Mouse (Mus musculus) midbrain, embryonic 15.5 days (tissue): ENCODE results near the gene Bcl2. TPM values are rescaled to one million over a fixed set of nuclear protein-coding genes. Genes with fewer than 3 reads are reported as not detected.

Source experiments
- ATAC-seq: fragments of 200-750 bp; cut with Nextera tagmentation; replicated peaks from 2 replicates; pipeline ENCODE4 v1.8.0; 2017; ENCODE audit warnings: moderate TSS enrichment
- H3K27ac ChIP-seq: fragments of 300-500 bp; sonication (generic); 2 replicates; pipeline ENCODE4 v1.5.1; 2015; ENCODE audit warnings: mild to moderate bottlenecking, inconsistent platforms
- H3K27me3 ChIP-seq: fragments of 300-500 bp; sonication (generic); replicated peaks from 2 replicates; pipeline ENCODE4 v1.6.1; 2015; ENCODE audit warnings: inconsistent platforms
- H3K36me3 ChIP-seq: fragments of 300-500 bp; sonication (generic); replicated peaks from 2 replicates; pipeline ENCODE4 v1.6.1; 2015; ENCODE audit warnings: inconsistent platforms
- H3K4me1 ChIP-seq: fragments of 300-500 bp; sonication (generic); 2 replicates; pipeline ENCODE4 v1.6.1; 2015; ENCODE audit warnings: inconsistent platforms
- H3K4me2 ChIP-seq: fragments of 300-500 bp; sonication (generic); 2 replicates; pipeline ENCODE4 v1.6.1; 2015; ENCODE audit warnings: inconsistent platforms, mild to moderate bottlenecking, moderate library complexity
- H3K4me3 ChIP-seq: fragments of 300-500 bp; sonication (generic); 2 replicates; pipeline ENCODE4 v1.5.1; 2015; ENCODE audit warnings: mild to moderate bottlenecking, inconsistent platforms
- H3K9ac ChIP-seq: fragments of 300-500 bp; sonication (generic); 2 replicates; pipeline ENCODE4 v1.6.1; 2015; ENCODE audit warnings: mild to moderate bottlenecking, inconsistent platforms
- H3K9me3 ChIP-seq: fragments of 300-500 bp; sonication (generic); 2 replicates; pipeline ENCODE4 v1.6.1; 2016; ENCODE audit warnings: inconsistent platforms
- WGBS: fragments of 180-500 bp; shearing (Covaris S2); methylation state at CpG from one replicate; pipeline ENCODE4 v1.1.7; 2015; ENCODE audit warnings: mixed read lengths; 5-methylcytosine and 5-hydroxymethylcytosine counted together
- polyA plus RNA-seq: library from polyadenylated mRNA; unstranded; fragments of >200 nt; fragmentation: Nextera tagmentation; extraction: Ambion mirVana; gene quantifications from 2 replicates; pipeline ENCODE4 v1.2.1, GENCODE M21; 2015

Bcl2 gene
- polyA plus RNA-seq, 1 experiment from 2014 or later = 15.6 TPM

DNA sequence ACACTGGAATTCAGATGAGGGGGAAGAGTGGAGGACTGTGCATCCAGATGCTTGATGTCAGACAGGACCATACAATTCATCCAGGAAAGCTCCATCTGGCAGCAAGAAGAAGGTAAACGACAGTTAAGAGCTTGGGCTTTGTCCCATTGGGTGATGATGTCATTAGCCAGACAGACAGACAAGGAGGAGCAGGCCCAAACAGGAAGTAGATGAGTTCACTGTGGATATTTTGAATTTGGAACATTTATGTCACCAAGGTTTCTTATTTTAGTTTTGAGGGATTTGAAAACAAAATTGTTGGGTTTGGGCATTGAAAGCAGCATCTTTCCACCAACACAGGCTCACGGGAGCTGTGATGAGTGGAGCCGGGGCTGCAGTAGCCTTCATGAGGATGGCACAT is 29.5 kb downstream of the Bcl2 start:
- no peak for ATAC-seq
- Histone ChIP-seq H3K4me3 (no peak overlapping the region), H3K4me2 (no peak overlapping the region), H3K27me3 (no peaks in the 10 kb centered on the region), H3K9ac (no peak overlapping the region), H3K9me3 (no peaks in the 10 kb centered on the region), H3K36me3 (no peaks in the 10 kb centered on the region), H3K27ac (no peak overlapping the region), H3K4me1 (no peaks in the 10 kb centered on the region)
- 83% methylated on average over 3 of the region's 3 CpGs for WGBS

DNA sequence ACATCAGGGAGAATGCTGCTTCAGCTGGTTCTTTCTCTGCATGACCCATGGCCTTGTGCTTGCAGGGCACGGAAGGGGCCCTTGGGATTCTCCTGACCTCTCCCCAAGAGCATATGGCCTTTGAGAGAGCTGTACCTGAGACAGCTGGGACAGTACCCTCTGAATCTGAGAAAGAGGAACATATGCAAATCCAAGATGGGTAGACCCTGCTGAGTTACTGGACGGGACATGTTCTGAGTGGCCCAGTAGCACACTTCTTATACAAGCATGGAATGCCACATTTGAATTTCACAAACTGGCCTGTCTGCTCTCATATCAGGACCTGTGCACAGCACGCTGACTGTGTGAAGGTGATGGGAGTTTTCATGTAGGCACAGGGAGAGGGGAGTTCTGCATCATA is 31.2 kb downstream of the Bcl2 start:
- WGBS = 84% methylated on average over 3 of the region's 3 CpGs

DNA sequence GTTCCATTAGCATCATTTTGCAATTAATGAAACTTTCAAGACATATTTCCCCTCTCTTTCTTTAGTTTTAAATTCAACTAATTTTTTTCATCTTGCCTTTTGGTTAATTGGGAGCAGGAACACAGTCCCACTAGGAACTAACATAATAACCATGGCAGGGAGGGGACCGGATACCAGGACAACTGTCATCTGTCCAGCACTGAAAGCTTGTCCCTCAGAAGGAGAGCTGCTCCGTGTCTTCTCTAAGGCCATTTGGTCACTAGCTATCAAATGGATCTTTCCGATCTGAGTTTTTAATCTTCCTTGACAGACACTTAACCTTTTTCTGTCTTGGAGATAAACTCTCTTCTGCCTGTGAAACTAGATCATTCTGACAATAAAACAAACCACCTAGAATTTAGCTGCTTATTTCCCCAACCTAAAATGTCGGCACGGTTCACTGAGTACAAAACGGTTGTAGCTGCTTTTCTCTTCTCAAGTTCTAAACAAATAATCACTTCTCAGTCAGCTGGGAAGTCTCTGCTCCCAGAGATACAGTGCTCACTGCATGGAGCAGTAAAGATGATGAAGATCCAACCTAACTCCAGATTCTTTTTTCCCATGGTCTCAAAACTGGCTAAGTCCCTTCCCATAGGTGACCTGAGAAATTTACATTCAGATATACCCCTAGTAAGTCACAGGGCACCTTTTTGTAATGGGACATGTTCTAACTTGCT is 34.1 kb downstream of the Bcl2 start:
- no peaks in the 10 kb centered on the region for H3K9me3 ChIP-seq
- no peaks in the 10 kb centered on the region for H3K4me1 ChIP-seq
- no peak overlapping the region for H3K4me2 ChIP-seq
- WGBS = 69% methylated on average over 6 of the region's 6 CpGs
- H3K27me3 ChIP-seq = no peaks in the 10 kb centered on the region
- no peak overlapping the region for H3K9ac ChIP-seq
- H3K4me3 ChIP-seq = no peak overlapping the region
- no peak overlapping the region for H3K27ac ChIP-seq
- H3K36me3 ChIP-seq = no peaks in the 10 kb centered on the region
- no peak for ATAC-seq

More for the DNA sequence above, 31.2 kb downstream of the Bcl2 start:
- Histone ChIP-seq H3K4me3 (no peak overlapping the region), H3K9me3 (no peaks in the 10 kb centered on the region), H3K4me1 (no peaks in the 10 kb centered on the region), H3K36me3 (no peaks in the 10 kb centered on the region), H3K27me3 (no peaks in the 10 kb centered on the region), H3K27ac (no peak overlapping the region), H3K9ac (no peak overlapping the region), H3K4me2 (no peak overlapping the region)
- ATAC-seq = no peak

DNA sequence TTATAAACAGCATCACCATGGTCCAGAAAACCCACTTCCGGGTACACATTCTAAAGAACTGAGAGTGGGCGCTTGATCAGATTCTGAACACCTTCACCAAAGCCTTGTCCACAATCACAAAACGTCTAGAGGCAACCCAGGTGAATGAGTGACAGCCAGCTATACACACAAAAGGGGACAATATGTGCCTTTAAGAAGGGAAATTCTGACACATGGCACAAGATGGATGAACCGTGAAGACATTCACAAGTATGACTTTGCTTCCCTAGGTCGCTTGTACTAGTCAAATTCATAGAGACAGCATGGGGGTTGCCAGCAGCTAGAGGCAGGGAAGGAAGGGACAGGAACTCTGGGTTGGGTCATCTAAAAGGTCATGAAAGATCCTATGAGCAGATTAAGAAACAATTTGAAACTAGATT is 36.0 kb downstream of the Bcl2 start:
- ATAC-seq = no peak
- no peaks in the 10 kb centered on the region for H3K27me3 ChIP-seq
- H3K4me1 ChIP-seq = no peaks in the 10 kb centered on the region
- no peaks in the 10 kb centered on the region for H3K9me3 ChIP-seq
- H3K9ac ChIP-seq = no peak overlapping the region
- no peak overlapping the region for H3K27ac ChIP-seq
- H3K4me2 ChIP-seq = no peak overlapping the region
- no peaks in the 10 kb centered on the region for H3K36me3 ChIP-seq
- 77% methylated on average over 5 of the region's 5 CpGs for WGBS
- H3K4me3 ChIP-seq = no peak overlapping the region

DNA sequence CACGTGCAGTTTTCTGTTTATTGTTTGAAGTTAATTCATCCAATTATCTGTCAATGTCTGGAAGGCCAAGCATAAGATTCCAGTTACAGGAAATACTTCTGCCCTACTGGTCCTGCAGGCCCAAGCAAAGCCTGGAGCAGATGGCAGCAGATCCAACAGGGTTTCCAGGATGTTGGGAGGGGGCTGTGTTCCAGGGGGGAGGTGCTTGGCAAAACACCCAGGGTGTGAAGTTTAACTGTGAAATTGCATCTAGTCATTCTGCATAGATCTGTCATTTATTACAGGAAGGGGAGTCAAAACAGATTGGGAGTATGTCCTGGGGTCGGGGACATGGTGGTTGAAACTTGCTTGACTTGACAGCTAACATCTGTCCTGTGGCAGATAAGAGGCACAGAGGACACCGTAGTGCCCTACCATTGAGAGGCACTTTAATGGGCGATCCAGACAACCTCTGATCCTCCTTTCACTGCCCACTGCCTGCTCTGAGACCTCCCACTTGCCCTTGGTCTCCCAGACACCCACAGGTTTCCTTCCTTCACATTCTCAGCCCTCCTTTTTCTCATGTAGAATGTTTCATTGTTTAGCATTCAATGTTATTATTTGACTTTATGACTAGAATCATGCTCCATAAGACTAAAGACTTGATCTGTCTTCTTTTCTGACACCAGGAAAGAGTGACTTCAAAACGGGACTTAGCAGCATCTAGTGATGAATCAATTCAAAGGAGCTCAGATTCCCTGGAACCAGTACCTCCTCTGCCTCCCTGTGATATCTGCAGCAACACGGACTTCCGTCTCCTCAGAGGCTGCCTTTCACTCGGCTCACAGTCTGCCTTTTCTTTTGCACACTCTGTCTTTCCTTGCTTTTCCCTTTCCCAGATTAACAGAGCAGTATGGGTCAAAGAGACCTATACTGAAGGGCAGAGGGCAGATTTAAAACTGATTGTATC is 47.7 kb downstream of the Bcl2 start:
- Histone ChIP-seq H3K4me2 (no peak overlapping the region), H3K4me1 (no peaks in the 10 kb centered on the region), H3K9ac (no peak overlapping the region), H3K36me3 (no peaks in the 10 kb centered on the region), H3K4me3 (no peak overlapping the region), H3K27me3 (no peaks in the 10 kb centered on the region), H3K9me3 (no peaks in the 10 kb centered on the region), H3K27ac (no peak overlapping the region)
- ATAC-seq = no peak
- 75% methylated on average over 8 of the region's 8 CpGs for WGBS

DNA sequence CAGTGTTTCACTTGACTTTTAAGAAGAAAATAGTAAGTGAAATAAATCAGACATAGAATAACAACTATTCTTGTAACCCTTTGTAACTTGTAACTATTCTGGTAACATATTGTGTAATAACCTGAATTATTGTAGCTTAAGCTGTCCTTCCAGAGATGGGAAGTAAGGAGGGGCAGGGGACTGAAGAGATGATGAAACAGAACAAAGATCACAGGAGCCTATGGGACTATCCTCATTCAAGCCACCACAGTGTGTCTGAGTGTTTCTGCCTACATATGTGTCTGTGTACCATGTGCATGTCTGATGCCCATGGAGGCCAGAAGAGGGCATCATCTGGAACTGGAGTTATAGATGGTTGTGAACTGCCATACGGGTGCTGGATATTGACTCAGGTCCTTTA is 49.1 kb downstream of the Bcl2 start:
- Histone ChIP-seq H3K27me3 (no peaks in the 10 kb centered on the region), H3K9ac (no peak overlapping the region)
- WGBS = 85% methylated on average over 1 of the region's 1 CpGs

DNA sequence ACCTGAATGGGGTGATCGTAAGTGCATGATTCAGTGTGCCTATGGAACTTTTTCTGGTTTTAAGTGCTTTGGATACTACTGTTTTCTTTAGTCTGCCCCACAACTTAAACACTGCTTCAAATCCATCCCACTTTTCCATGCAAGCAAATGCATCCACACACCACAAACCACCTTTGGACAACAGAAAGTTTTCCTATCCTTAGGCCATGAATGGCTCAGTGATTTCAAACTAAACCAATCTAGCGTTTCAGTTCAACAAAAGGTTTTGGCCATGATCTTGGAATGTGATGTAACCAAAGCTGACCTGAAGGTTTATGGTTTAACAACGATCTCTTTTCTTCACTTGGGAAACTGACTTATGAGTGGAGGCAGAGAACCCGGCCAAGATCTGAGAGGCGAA is 51.6 kb downstream of the Bcl2 start:
- no peak overlapping the region for H3K9ac ChIP-seq
- WGBS = 86% methylated on average over 5 of the region's 5 CpGs
- no peak for ATAC-seq

More for the DNA sequence above, 49.1 kb downstream of the Bcl2 start:
- no peak overlapping the region for H3K27ac ChIP-seq
- no peak overlapping the region for H3K4me3 ChIP-seq
- no peaks in the 10 kb centered on the region for H3K4me1 ChIP-seq
- no peak for ATAC-seq
- H3K4me2 ChIP-seq = no peak overlapping the region
- H3K9me3 ChIP-seq = no peaks in the 10 kb centered on the region
- H3K36me3 ChIP-seq = no peaks in the 10 kb centered on the region

DNA sequence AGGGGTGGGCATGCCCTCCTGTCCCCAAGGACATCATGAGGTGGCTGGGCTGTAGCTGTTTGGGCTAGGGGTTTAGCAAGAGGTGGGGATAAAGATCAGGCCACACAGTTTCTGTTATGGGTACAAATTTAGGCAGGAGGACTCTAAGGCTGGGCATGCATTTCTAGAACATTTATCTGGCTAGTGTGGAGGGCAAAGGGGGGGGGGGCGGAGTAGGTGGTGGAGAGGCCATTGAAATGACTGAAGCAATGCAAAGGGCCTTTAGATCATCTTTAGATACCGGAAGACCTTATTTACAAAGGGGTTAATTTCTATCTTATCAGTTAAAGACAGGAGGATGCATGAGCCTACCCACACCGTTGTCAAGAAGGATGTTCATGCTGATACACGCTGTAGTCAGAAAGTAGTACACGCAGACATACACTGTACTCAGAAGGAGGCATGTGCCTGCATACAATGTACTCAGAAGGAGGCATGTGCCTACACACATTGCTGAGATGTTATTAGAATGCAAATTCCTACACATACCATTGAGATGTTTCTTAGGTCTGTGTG is 55.7 kb downstream of the Bcl2 start:
- WGBS = 91% methylated on average over 5 of the region's 5 CpGs
- Histone ChIP-seq H3K4me2 (no peak overlapping the region), H3K9ac (no peak overlapping the region), H3K27me3 (no peaks in the 10 kb centered on the region), H3K4me1 (no peaks in the 10 kb centered on the region), H3K9me3 (no peaks in the 10 kb centered on the region), H3K27ac (no peak overlapping the region), H3K36me3 (no peaks in the 10 kb centered on the region), H3K4me3 (no peak overlapping the region)
- no peak for ATAC-seq

More for the DNA sequence above, 51.6 kb downstream of the Bcl2 start:
- H3K4me1 ChIP-seq = no peaks in the 10 kb centered on the region
- H3K4me2 ChIP-seq = no peak overlapping the region
- H3K9me3 ChIP-seq = no peaks in the 10 kb centered on the region
- no peaks in the 10 kb centered on the region for H3K36me3 ChIP-seq
- H3K27ac ChIP-seq = no peak overlapping the region
- H3K4me3 ChIP-seq = no peak overlapping the region
- H3K27me3 ChIP-seq = no peaks in the 10 kb centered on the region

DNA sequence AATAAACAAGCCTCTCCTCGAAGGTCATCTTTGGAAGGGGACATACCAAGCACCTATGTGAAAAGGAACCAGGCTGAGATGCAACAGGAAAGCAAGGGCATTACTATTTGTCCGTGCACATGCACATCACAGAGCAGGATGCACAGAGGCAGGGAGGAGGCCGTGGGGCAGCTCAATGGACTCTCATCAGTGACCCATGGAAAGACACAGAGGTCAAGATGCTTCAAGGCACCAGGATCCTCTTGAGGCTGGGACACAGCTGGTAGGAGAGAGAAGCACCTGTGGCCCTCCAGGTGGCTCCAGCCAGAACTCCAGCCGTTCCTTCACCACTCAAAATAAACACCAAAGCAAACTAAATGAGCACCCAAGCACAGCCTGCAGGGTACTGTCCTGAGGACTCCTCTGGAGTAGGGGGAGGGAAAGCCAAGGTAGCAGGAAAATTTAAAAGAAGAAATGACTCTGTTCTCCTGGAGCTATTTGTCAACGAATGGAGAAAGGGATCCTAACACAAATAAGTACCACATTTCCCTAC is 57.8 kb downstream of the Bcl2 start:
- Histone ChIP-seq H3K36me3 (no peaks in the 10 kb centered on the region), H3K4me2 (no peak overlapping the region), H3K4me3 (no peak overlapping the region), H3K9ac (no peak overlapping the region), H3K4me1 (no peaks in the 10 kb centered on the region), H3K9me3 (no peaks in the 10 kb centered on the region), H3K27ac (no peak overlapping the region), H3K27me3 (no peaks in the 10 kb centered on the region)
- 73% methylated on average over 5 of the region's 5 CpGs for WGBS
- no peak for ATAC-seq

DNA sequence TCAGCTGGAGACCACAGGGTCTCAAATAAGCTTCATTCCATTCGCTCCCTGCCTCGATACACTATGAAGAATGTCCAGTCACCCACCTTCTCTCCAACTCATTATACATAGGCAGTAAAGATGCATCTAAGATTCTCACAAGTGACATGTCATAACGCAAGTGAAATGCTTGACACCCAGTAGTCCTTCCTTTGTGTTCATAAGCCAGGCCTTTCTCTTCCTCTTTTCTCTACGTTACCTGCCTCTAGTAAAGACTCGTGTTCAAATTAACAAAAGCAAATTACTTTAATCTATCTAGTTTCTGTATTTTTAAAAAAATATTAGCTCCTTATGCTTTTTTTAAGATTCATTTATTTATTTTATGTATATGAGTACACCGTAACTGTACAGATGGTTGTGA is 59.8 kb downstream of the Bcl2 start:
- Histone ChIP-seq H3K27ac (no peak overlapping the region), H3K27me3 (no peaks in the 10 kb centered on the region), H3K4me2 (no peak overlapping the region), H3K9ac (no peak overlapping the region), H3K9me3 (no peaks in the 10 kb centered on the region), H3K4me1 (peaks cover 6% of the 10 kb centered on the region; the same call in 1 of the 2 replicates), H3K4me3 (no peak overlapping the region), H3K36me3 (no peaks in the 10 kb centered on the region)
- no peak for ATAC-seq
- 94% methylated on average over 6 of the region's 6 CpGs for WGBS

DNA sequence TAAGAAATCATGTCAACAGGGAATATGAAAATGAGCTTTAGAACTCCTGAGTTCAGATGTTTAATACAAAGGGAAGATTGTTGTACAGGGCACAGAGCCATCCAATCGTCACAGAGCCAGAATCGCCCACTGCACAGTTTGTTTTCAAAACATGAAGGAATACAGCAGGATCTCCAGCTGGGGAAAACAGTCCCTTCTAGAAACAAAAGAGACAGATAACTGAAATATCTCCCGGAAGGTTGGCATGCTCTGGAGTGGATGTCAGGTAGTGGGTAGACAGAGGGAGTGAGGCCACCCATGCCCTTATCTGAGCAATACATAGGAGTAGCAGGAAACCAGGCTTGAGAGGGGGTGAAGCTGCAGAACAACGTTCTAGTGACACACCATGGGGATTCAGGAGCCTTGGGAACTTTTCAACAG is 60.6 kb downstream of the Bcl2 start:
- H3K27ac ChIP-seq = no peak overlapping the region
- WGBS = 59% methylated on average over 4 of the region's 4 CpGs
- no peaks in the 10 kb centered on the region for H3K9me3 ChIP-seq
- H3K4me2 ChIP-seq = no peak overlapping the region
- ATAC-seq = no peak
- H3K27me3 ChIP-seq = no peaks in the 10 kb centered on the region
- no peak overlapping the region for H3K9ac ChIP-seq
- H3K36me3 ChIP-seq = no peaks in the 10 kb centered on the region
- no peak overlapping the region for H3K4me3 ChIP-seq
- peaks cover 6% of the 10 kb centered on the region; the same call in 1 of the 2 replicates for H3K4me1 ChIP-seq

DNA sequence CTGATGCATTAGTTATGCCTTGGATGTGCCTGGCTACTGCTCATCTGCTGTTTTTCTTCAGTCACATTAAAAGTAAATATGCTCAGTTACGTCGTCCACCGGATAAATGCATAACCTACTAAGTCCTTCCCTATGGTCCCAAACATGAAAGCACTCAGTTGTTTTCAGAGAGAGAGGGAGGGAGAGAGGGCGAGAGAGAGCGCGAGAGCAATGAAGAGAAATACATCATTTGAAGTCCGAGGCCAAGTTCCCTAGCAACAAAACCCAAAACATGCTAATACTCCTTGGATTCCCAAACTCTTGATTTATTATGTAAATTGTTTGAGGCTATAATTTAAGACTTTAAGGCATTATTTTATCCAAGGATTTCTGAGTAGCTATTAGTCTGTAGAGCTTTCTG is 62.9 kb downstream of the Bcl2 start:
- no peak overlapping the region for H3K4me3 ChIP-seq
- no peak overlapping the region for H3K4me2 ChIP-seq
- WGBS = 44% methylated on average over 7 of the region's 7 CpGs
- no peaks in the 10 kb centered on the region for H3K36me3 ChIP-seq
- no peak overlapping the region for H3K9ac ChIP-seq
- H3K9me3 ChIP-seq = no peaks in the 10 kb centered on the region
- no peaks in the 10 kb centered on the region for H3K27me3 ChIP-seq
- no peak for ATAC-seq
- peaks cover 6% of the 10 kb centered on the region; the same call in 1 of the 2 replicates for H3K4me1 ChIP-seq
- no peak overlapping the region for H3K27ac ChIP-seq
